Mouse (Mus musculus): ENCODE measurements around the gene Fars2. TPM values are rescaled to one million over a fixed set of nuclear protein-coding genes. Genes with fewer than 3 reads are reported as not detected.

The Fars2 gene
- polyA plus RNA-seq, 1 experiment, result 28.4 TPM

GRCm38 (mm10) chr13:36736619-36736996 lies 619.4 kb downstream of the Fars2 start:
- 4% methylated on average over 9 of the region's 9 CpGs for WGBS
- peaks cover 3% of the 10 kb centered on the region; the same call in 1 of the 2 replicates for H3K4me1 ChIP-seq (ENCODE audit: control insufficient read depth, insufficient read depth, low read length)
- no peaks in the 10 kb centered on the region for H3K27me3 ChIP-seq (ENCODE audit: control insufficient read depth, insufficient read depth, low read length)
- no peak for TF ChIP-seq CTCF (IDR thresholded peaks at IDR 0.05; ENCODE audit: borderline replicate concordance, insufficient read depth, low read depth, low read length)
- TF ChIP-seq POLR2A (IDR thresholded peaks at IDR 0.05; ENCODE audit: borderline replicate concordance, insufficient read depth, low read length), result peak; percentile 39; the same call in 1 of the 2 replicates
- peak in 1 of 2 experiments; percentile 82 for DNase-seq
- peak overlapping the region; percentile 96 for H3K27ac ChIP-seq (ENCODE audit: insufficient read depth, low read length)
- peak overlapping the region; percentile 67 for H3K4me3 ChIP-seq (replicated peaks; ENCODE audit: insufficient read depth, low read depth, low read length)

DNA sequence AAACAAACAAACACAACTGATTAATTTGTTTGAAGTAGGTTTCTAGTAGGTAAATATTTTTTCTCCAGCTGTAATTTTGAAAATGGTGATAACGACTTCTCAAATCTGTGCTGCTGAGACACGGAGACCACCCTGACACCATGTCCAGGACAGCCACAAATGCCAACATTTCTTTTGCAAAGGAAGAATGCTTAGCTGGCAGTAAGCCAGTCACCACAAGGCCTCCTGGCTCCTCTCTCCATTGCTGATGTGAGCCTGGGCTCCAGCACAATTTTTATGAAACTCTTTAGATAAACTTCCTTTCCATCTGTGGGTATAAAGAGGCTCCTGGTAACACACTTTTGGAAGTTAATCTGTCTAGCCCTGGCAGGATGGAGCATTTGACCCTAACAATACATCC lies 632.8 kb downstream of the Fars2 start:
- H3K27me3 ChIP-seq (ENCODE audit: control insufficient read depth, insufficient read depth, low read length), result no peaks in the 10 kb centered on the region
- H3K27ac ChIP-seq (ENCODE audit: insufficient read depth, low read length), result no peak overlapping the region
- 0 out of 2 replicates have a peak, but pooled peaks cover 3% of the 10 kb centered on the region for H3K4me1 ChIP-seq (ENCODE audit: control insufficient read depth, insufficient read depth, low read length)
- DNase-seq, result no peak
- no peak for TF ChIP-seq CTCF (IDR thresholded peaks at IDR 0.05; ENCODE audit: borderline replicate concordance, insufficient read depth, low read depth, low read length)
- WGBS, result 41% methylated on average over 2 of the region's 2 CpGs
- H3K4me3 ChIP-seq (replicated peaks; ENCODE audit: insufficient read depth, low read depth, low read length), result no peak overlapping the region

DNA sequence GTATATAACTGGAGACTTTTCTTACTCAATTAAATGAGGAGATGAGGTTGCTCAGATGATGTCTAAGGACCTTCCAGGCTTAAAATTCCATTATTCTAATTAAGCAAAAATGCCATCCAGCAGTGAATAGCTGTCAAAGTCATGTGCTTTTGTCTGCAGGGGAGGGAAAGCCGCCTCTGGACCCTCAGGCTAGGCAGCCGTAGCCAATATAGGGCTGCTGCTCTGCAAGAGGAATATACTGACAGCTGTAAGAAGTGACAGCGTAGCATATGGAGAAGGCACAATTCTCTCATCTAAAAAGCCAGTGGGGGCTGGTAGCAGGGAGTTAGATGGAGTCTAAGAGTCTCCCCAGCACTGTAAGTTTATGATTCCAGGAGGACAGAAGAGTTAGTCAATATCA lies 634.6 kb downstream of the Fars2 start:
- 82% methylated on average over 3 of the region's 3 CpGs for WGBS
- no peak overlapping the region for H3K4me3 ChIP-seq (replicated peaks; ENCODE audit: insufficient read depth, low read depth, low read length)
- 0 out of 2 replicates have a peak, but pooled peaks cover 3% of the 10 kb centered on the region for H3K4me1 ChIP-seq (ENCODE audit: control insufficient read depth, insufficient read depth, low read length)
- no peak for DNase-seq
- TF ChIP-seq POLR2A (IDR thresholded peaks at IDR 0.05; ENCODE audit: borderline replicate concordance, insufficient read depth, low read length) (no peak), CTCF (IDR thresholded peaks at IDR 0.05; ENCODE audit: borderline replicate concordance, insufficient read depth, low read depth, low read length) (no peak)
- no peaks in the 10 kb centered on the region for H3K27me3 ChIP-seq (ENCODE audit: control insufficient read depth, insufficient read depth, low read length)
- no peak overlapping the region for H3K27ac ChIP-seq (ENCODE audit: insufficient read depth, low read length)

GRCm38 (mm10) chr13:36766801-36767200 lies 649.6 kb downstream of the Fars2 start:
- no peak overlapping the region for H3K4me3 ChIP-seq (replicated peaks; ENCODE audit: insufficient read depth, low read depth, low read length)
- 31% methylated on average over 2 of the region's 2 CpGs for WGBS
- H3K27ac ChIP-seq (ENCODE audit: insufficient read depth, low read length), result no peak overlapping the region
- TF ChIP-seq CTCF (IDR thresholded peaks at IDR 0.05; ENCODE audit: borderline replicate concordance, insufficient read depth, low read depth, low read length) (no peak), POLR2A (IDR thresholded peaks at IDR 0.05; ENCODE audit: borderline replicate concordance, insufficient read depth, low read length) (no peak)
- no peaks in the 10 kb centered on the region for H3K27me3 ChIP-seq (ENCODE audit: control insufficient read depth, insufficient read depth, low read length)
- no peak for DNase-seq
- H3K4me1 ChIP-seq (ENCODE audit: control insufficient read depth, insufficient read depth, low read length), result no peaks in the 10 kb centered on the region

Other genes starting within 250 kb of the Fars2 start
- 3.2 and 3.5 TPM in 2 replicates for gene Rpp40, start 211.1 kb upstream of the Fars2 start, polyA plus RNA-seq (2012; rRNA removed)
- 1.6 and 1.7 TPM in 2 replicates for gene Ppp1r3g, start 158.6 kb upstream of the Fars2 start, polyA plus RNA-seq (2012; rRNA removed)
- gene Lyrm4, start 114 bp downstream of the Fars2 start, polyA plus RNA-seq (2012; rRNA removed), result 12.4 and 13.2 TPM in 2 replicates